Mouse (Mus musculus): ENCODE measurements around the gene Dock1. TPM values are rescaled to one million over a fixed set of nuclear protein-coding genes. Genes with fewer than 3 reads are reported as not detected.

Dock1 gene
- total and polyA plus RNA-seq, 3 experiments, result not detected

- Histone ChIP-seq H3K4me3 (replicated peaks in 1 of 3; ENCODE audit: low read depth in 2 of 3, low read length in 2 of 3, poor library complexity in 1 of 3) (no peak overlapping the region), H3K9ac (ENCODE audit: insufficient read depth, low read depth) (no peak overlapping the region), H3K36me3 (replicated peaks in 1 of 2; ENCODE audit: control insufficient read depth in 1 of 2, insufficient read depth in 1 of 2, low read length in 1 of 2) (no peaks in the 10 kb centered on the region), H3K4me2 (ENCODE audit: insufficient read depth, low read depth, poor library complexity, severe bottlenecking) (no peak overlapping the region), H3K9me3 (replicated peaks; ENCODE audit: low read length) (peaks cover 72% of the 10 kb centered on the region), H3K27ac (ENCODE audit: insufficient read depth, low read depth) (no peak overlapping the region), H3K4me1 (ENCODE audit: control insufficient read depth in 1 of 2, insufficient read depth in 2 of 2) (no peaks in the 10 kb centered on the region), H3K27me3 (replicated peaks) (no peaks in the 10 kb centered on the region), H3K79me2 (replicated peaks; ENCODE audit: control insufficient read depth, extremely low read depth, insufficient read depth, poor library complexity, severe bottlenecking) (no peaks in the 10 kb centered on the region)
- in situ Hi-C loops (cut with MboI; ENCODE audit: low pct_ligation_motif_present, low pct_unique_long_range_greater_than_20kb, low sequenced_read_pairs) (no loop called here), dilution Hi-C loops (cut with MboI; ENCODE audit: extremely low pct_ligation_motif_present, extremely low pct_unique_long_range_greater_than_20kb, low sequenced_read_pairs) (no loop called here)
- TF ChIP-seq MAZ (IDR thresholded peaks at IDR 0.05; ENCODE audit: low read depth, low read length) (no peak), PAX5 (IDR thresholded peaks at IDR 0.05; ENCODE audit: low read length) (no peak), MAX (IDR thresholded peaks at IDR 0.05; ENCODE audit: low read length) (no peak)
- no peak for DNase-seq (ENCODE audit: extremely low read depth)
These were observed 501.8 kb downstream of the Dock1 start for GRCm38 (mm10) chr7:135172219-135172618.

GRCm38 (mm10) chr7:135194190-135194589 lies 523.7 kb downstream of the Dock1 start:
- dilution Hi-C loops (cut with MboI; ENCODE audit: extremely low pct_ligation_motif_present, extremely low pct_unique_long_range_greater_than_20kb, low sequenced_read_pairs) (no loop called here), in situ Hi-C loops (cut with MboI; ENCODE audit: low pct_ligation_motif_present, low pct_unique_long_range_greater_than_20kb, low sequenced_read_pairs) (no loop called here)
- Histone ChIP-seq H3K36me3 (replicated peaks in 1 of 2; ENCODE audit: control insufficient read depth in 1 of 2, insufficient read depth in 1 of 2, low read length in 1 of 2) (no peaks in the 10 kb centered on the region), H3K9me3 (replicated peaks; ENCODE audit: low read length) (peaks cover 38% of the 10 kb centered on the region), H3K79me2 (replicated peaks; ENCODE audit: control insufficient read depth, extremely low read depth, insufficient read depth, poor library complexity, severe bottlenecking) (no peaks in the 10 kb centered on the region), H3K4me2 (ENCODE audit: insufficient read depth, low read depth, poor library complexity, severe bottlenecking) (no peak overlapping the region), H3K27ac (ENCODE audit: insufficient read depth, low read depth) (no peak overlapping the region), H3K27me3 (replicated peaks) (peaks cover 10% of the 10 kb centered on the region), H3K4me1 (ENCODE audit: control insufficient read depth in 1 of 2, insufficient read depth in 2 of 2) (no peaks in the 10 kb centered on the region), H3K4me3 (replicated peaks in 1 of 3; ENCODE audit: low read depth in 2 of 3, low read length in 2 of 3, poor library complexity in 1 of 3) (no peak overlapping the region), H3K9ac (ENCODE audit: insufficient read depth, low read depth) (no peak overlapping the region)
- TF ChIP-seq SIN3A (IDR thresholded peaks at IDR 0.05; ENCODE audit: low read length) (no peak), RAD21 (IDR thresholded peaks at IDR 0.05; ENCODE audit: low read depth, low read length) (no peak), JUND (conservative IDR thresholded peaks at IDR 0.05; ENCODE audit: low read depth, low read length) (no peak), USF2 (conservative IDR thresholded peaks at IDR 0.05; ENCODE audit: low read depth, low read length) (no peak), ZC3H11A (IDR thresholded peaks at IDR 0.05; ENCODE audit: low read depth, low read length) (no peak), ELF1 (IDR thresholded peaks at IDR 0.05; ENCODE audit: low read depth, low read length) (no peak), ZMIZ1 (IDR thresholded peaks at IDR 0.05; ENCODE audit: low read depth, low read length) (no peak), USF1 (IDR thresholded peaks at IDR 0.05; ENCODE audit: low read depth, low read length) (no peak), TCF12 (IDR thresholded peaks at IDR 0.05; ENCODE audit: low read depth, low read length) (no peak), NRF1 (IDR thresholded peaks at IDR 0.05; ENCODE audit: low read depth, low read length) (no peak), ZNF384 (IDR thresholded peaks at IDR 0.05; ENCODE audit: low read depth, low read length) (no peak), IRF4 (IDR thresholded peaks at IDR 0.05; ENCODE audit: low read depth, low read length) (no peak), UBTF (IDR thresholded peaks at IDR 0.05; ENCODE audit: low read depth, low read length) (no peak), MAZ (IDR thresholded peaks at IDR 0.05; ENCODE audit: low read depth, low read length) (no peak)
- no peak for DNase-seq (ENCODE audit: extremely low read depth)

Measured in CH12.LX (cell line).